Mouse (Mus musculus) limb, embryonic 12.5 days (tissue): ENCODE measurements around the gene Chil4. TPM values are rescaled to one million over a fixed set of nuclear protein-coding genes. Genes with fewer than 3 reads are reported as not detected.
A peak's percentile ranks its signal among the peaks of the same experiment; 100 is the strongest.
"Not testable (repeated sequence)": the region's sequence is repeated elsewhere in the genome, so short reads cannot be mapped to it uniquely, and the experiment has no call there.

Experiments
- ATAC-seq: fragments of 200-750 bp; cut with Nextera tagmentation; 2 replicates; pipeline ENCODE4 v1.8.0; 2017; ENCODE audit warnings: low read depth, moderate TSS enrichment; ENCODE audit not compliant: insufficient number of reproducible peaks, insufficient read depth, low FRiP score, low TSS enrichment
- H3K27ac ChIP-seq: fragments of 300-500 bp; sonication (generic); 2 replicates; pipeline ENCODE4 v1.5.1; 2016; ENCODE audit warnings: mild to moderate bottlenecking, moderate library complexity
- H3K27me3 ChIP-seq: fragments of 300-500 bp; sonication (generic); 2 replicates; pipeline ENCODE4 v1.6.1; 2016; ENCODE audit warnings: mild to moderate bottlenecking, moderate library complexity
- H3K36me3 ChIP-seq: fragments of 300-500 bp; sonication (generic); 2 replicates; pipeline ENCODE4 v1.6.1; 2016; ENCODE audit warnings: mild to moderate bottlenecking, moderate library complexity
- H3K4me1 ChIP-seq: fragments of 300-500 bp; sonication (generic); replicated peaks from 2 replicates; pipeline ENCODE4 v1.6.1; 2016
- H3K4me2 ChIP-seq: fragments of 300-500 bp; sonication (generic); 2 replicates; pipeline ENCODE4 v1.6.1; 2016; ENCODE audit warnings: mild to moderate bottlenecking, moderate library complexity
- H3K4me3 ChIP-seq: fragments of 300-500 bp; sonication (generic); replicated peaks from 2 replicates; pipeline ENCODE4 v1.5.1; 2016; ENCODE audit warnings: mild to moderate bottlenecking
- H3K9ac ChIP-seq: fragments of 300-500 bp; sonication (generic); replicated peaks from 2 replicates; pipeline ENCODE4 v1.6.1; 2016; ENCODE audit warnings: mild to moderate bottlenecking, moderate library complexity
- H3K9me3 ChIP-seq: fragments of 300-500 bp; sonication (generic); 2 replicates; pipeline ENCODE4 v1.6.1; 2016; ENCODE audit warnings: mild to moderate bottlenecking, moderate library complexity
- WGBS: fragments of 180-500 bp; shearing (Covaris S2); methylation state at CpG from one replicate; pipeline ENCODE4 v1.1.7; 2016; 5-methylcytosine and 5-hydroxymethylcytosine counted together
- polyA plus RNA-seq: library from polyadenylated mRNA; unstranded; fragments of >200 nt; fragmentation: Nextera tagmentation; extraction: Ambion mirVana; gene quantifications from 2 replicates; pipeline ENCODE4 v1.2.1, GENCODE M21; 2016

Chil4 gene
- polyA plus RNA-seq, 1 experiment from 2014 or later = not detected

- H3K4me3 ChIP-seq, H3K36me3 ChIP-seq, H3K4me1 ChIP-seq, ATAC-seq, H3K4me2 ChIP-seq, H3K27me3 ChIP-seq, H3K9ac ChIP-seq, H3K9me3 ChIP-seq, H3K27ac ChIP-seq: not testable (repeated sequence)
- 84% methylated on average over 4 of the region's 4 CpGs for WGBS
Observed at GRCm38 (mm10) chr3:106218284-106218954, 888 bp downstream of the Chil4 start.

- not testable (repeated sequence) for H3K4me2 ChIP-seq, ATAC-seq, H3K36me3 ChIP-seq, H3K27me3 ChIP-seq, H3K4me1 ChIP-seq, H3K9ac ChIP-seq, H3K27ac ChIP-seq, H3K4me3 ChIP-seq
- 57% methylated on average over 1 of the region's 1 CpGs for WGBS
- peaks cover 41% of the 10 kb centered on the region for H3K9me3 ChIP-seq
Observed at GRCm38 (mm10) chr3:106198030-106198429, 21.3 kb downstream of the Chil4 start.

- H3K4me2 ChIP-seq, H3K36me3 ChIP-seq, H3K4me1 ChIP-seq, H3K4me3 ChIP-seq, H3K27ac ChIP-seq, H3K27me3 ChIP-seq, H3K9ac ChIP-seq, ATAC-seq: not testable (repeated sequence)
- H3K9me3 ChIP-seq = peaks cover 41% of the 10 kb centered on the region
- 67% methylated on average over 2 of the region's 2 CpGs for WGBS
Observed at GRCm38 (mm10) chr3:106197246-106197645, 22.1 kb downstream of the Chil4 start.

- Histone ChIP-seq H3K36me3 (no peaks in the 10 kb centered on the region), H3K9ac (no peak overlapping the region), H3K9me3 (peaks cover 45% of the 10 kb centered on the region), H3K4me3 (no peak overlapping the region), H3K27ac (no peak overlapping the region), H3K4me1 (no peaks in the 10 kb centered on the region), H3K27me3 (no peaks in the 10 kb centered on the region), H3K4me2 (no peak overlapping the region)
- no peak for ATAC-seq
Observed at GRCm38 (mm10) chr3:106196276-106196675, 23.0 kb downstream of the Chil4 start.

GRCm38 (mm10) chr3:106195486-106195885 is 23.8 kb downstream of the Chil4 start:
- Histone ChIP-seq H3K4me2 (no peak overlapping the region), H3K36me3 (no peaks in the 10 kb centered on the region), H3K9ac (no peak overlapping the region), H3K27ac (no peak overlapping the region), H3K4me3 (no peak overlapping the region), H3K9me3 (peaks cover 48% of the 10 kb centered on the region), H3K27me3 (no peaks in the 10 kb centered on the region), H3K4me1 (no peaks in the 10 kb centered on the region)
- ATAC-seq = no peak
- WGBS = 90% methylated on average over 12 of the region's 12 CpGs

GRCm38 (mm10) chr3:106187991-106188390 is 31.3 kb downstream of the Chil4 start:
- 77% methylated on average over 2 of the region's 2 CpGs for WGBS
- no peaks in the 10 kb centered on the region for H3K36me3 ChIP-seq
- H3K27me3 ChIP-seq = no peaks in the 10 kb centered on the region
- peaks cover 51% of the 10 kb centered on the region for H3K9me3 ChIP-seq
- no peak overlapping the region for H3K4me2 ChIP-seq
- H3K4me1 ChIP-seq = no peaks in the 10 kb centered on the region
- H3K9ac ChIP-seq = no peak overlapping the region
- ATAC-seq = no peak
- no peak overlapping the region for H3K4me3 ChIP-seq
- H3K27ac ChIP-seq = no peak overlapping the region

GRCm38 (mm10) chr3:106177509-106178189 is 41.7 kb downstream of the Chil4 start:
- Histone ChIP-seq H3K27me3 (no peaks in the 10 kb centered on the region), H3K9me3 (peaks cover 37% of the 10 kb centered on the region), H3K36me3 (no peaks in the 10 kb centered on the region), H3K4me2 (no peak overlapping the region), H3K27ac (no peak overlapping the region), H3K4me3 (no peak overlapping the region), H3K9ac (no peak overlapping the region), H3K4me1 (no peaks in the 10 kb centered on the region)
- no peak for ATAC-seq
- 89% methylated on average over 13 of the region's 13 CpGs for WGBS

GRCm38 (mm10) chr3:106174971-106175370 is 44.3 kb downstream of the Chil4 start:
- not testable (repeated sequence) for H3K9ac ChIP-seq, H3K36me3 ChIP-seq, H3K27me3 ChIP-seq, H3K4me2 ChIP-seq, ATAC-seq, H3K27ac ChIP-seq, H3K4me1 ChIP-seq, H3K4me3 ChIP-seq
- 59% methylated on average over 2 of the region's 2 CpGs for WGBS
- peaks cover 35% of the 10 kb centered on the region for H3K9me3 ChIP-seq

GRCm38 (mm10) chr3:106172506-106172905 is 46.8 kb downstream of the Chil4 start:
- not testable (repeated sequence) for H3K27ac ChIP-seq, H3K4me2 ChIP-seq, H3K9ac ChIP-seq, H3K4me3 ChIP-seq, ATAC-seq, H3K4me1 ChIP-seq, H3K27me3 ChIP-seq, H3K36me3 ChIP-seq
- H3K9me3 ChIP-seq = peaks cover 23% of the 10 kb centered on the region
- 59% methylated on average over 2 of the region's 2 CpGs for WGBS

- no peak overlapping the region for H3K4me2 ChIP-seq
- 81% methylated on average over 1 of the region's 1 CpGs for WGBS
- peak; percentile 56; the same call in 1 of the 2 replicates for ATAC-seq
- no peaks in the 10 kb centered on the region for H3K36me3 ChIP-seq
- no peak overlapping the region for H3K27ac ChIP-seq
- H3K27me3 ChIP-seq = no peaks in the 10 kb centered on the region
- no peaks in the 10 kb centered on the region for H3K4me1 ChIP-seq
- H3K9me3 ChIP-seq = peaks cover 24% of the 10 kb centered on the region
- H3K4me3 ChIP-seq = no peak overlapping the region
- no peak overlapping the region for H3K9ac ChIP-seq
Observed at GRCm38 (mm10) chr3:106171135-106171731, 48.1 kb downstream of the Chil4 start.

- Histone ChIP-seq H3K4me2 (no peak overlapping the region), H3K27me3 (no peaks in the 10 kb centered on the region), H3K9me3 (peaks cover 24% of the 10 kb centered on the region), H3K27ac (no peak overlapping the region), H3K9ac (no peak overlapping the region), H3K4me3 (no peak overlapping the region), H3K36me3 (no peaks in the 10 kb centered on the region), H3K4me1 (no peaks in the 10 kb centered on the region)
- peak; percentile 37; the same call in 1 of the 2 replicates for ATAC-seq
- 56% methylated on average over 1 of the region's 1 CpGs for WGBS
Observed at GRCm38 (mm10) chr3:106170522-106171053, 48.7 kb downstream of the Chil4 start.
